Mouse (Mus musculus): ENCODE measurements at regions not wholly inside any gene's neighbourhood (a gene's known extent, or its start where the extent isn't known, plus 50 kb on each side); places are given as distances from the start of the nearest gene placed in this dataset.
A peak's percentile ranks its signal among the peaks of the same experiment; 100 is the strongest.

DNA sequence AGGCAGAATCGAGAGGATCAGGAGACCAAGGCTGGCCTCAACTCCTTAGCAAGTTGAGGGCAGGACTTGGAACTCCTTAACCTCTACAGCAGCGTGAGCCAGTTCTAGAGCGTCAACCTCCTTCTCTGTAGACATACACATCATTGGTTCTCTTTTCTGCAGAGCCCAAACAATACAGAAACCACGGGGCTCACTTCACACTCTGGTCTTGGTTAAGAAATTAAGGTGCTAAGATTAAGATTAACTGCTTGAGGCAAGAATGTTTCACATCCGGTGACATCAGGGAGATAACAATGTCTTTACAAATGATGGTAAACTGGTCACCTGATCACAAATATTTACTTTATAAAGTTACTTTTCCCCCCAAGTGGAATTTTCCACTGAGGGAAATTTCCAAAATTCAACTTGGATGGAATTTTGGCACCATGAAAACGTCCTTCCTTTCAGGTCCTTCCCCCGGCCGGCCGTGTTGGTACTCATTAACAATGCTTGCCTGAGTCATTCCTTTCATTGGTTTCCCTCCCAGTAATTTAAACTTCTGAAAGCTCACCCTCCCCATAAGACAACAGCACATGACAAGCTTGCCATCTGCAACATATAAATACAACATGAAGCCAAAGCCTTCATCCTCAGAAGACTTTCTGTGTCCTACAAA is 77.3 kb upstream of the Kdm7a start:
- Histone ChIP-seq H3K36me3 (replicated peaks) (no peaks in the 10 kb centered on the region), H3K9me3 (replicated peaks) (no peaks in the 10 kb centered on the region), H3K4me2 (no peak overlapping the region), H3K27me3 (no peaks in the 10 kb centered on the region), H3K27ac (replicated peaks) (no peak overlapping the region), H3K4me3 (replicated peaks) (no peak overlapping the region), H3K4me1 (replicated peaks) (peaks cover 11% of the 10 kb centered on the region), H3K9ac (no peak overlapping the region)
- ATAC-seq (ENCODE audit: insufficient read depth), result no peak
- 57% methylated on average over 9 of the region's 9 CpGs for WGBS (ENCODE audit: insufficient replicate concordance)

DNA sequence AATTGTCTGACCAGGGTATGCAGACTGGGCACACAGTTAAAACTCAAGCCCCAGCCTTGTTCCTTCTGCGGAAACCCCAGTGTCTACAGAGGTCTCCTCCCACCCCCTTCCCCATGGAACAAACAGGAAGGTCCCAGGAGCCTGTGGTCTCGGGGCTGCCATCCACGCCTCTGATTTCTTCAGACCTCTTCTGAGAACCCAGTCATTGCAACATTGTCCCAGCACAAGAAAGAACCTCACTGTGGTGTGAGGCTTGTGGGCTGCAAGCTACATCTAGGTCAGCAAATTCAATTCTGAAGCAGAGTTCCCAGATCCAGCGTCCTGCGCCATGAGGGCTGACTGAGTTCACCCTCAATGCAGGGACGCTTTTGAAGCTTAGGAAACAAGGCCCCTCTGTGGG is 71.7 kb upstream of the Kdm7a start:
- Histone ChIP-seq H3K27ac (replicated peaks) (no peak overlapping the region), H3K9ac (no peak overlapping the region), H3K4me2 (no peak overlapping the region), H3K4me3 (replicated peaks) (no peak overlapping the region), H3K4me1 (replicated peaks) (no peaks in the 10 kb centered on the region), H3K27me3 (no peaks in the 10 kb centered on the region), H3K36me3 (replicated peaks) (no peaks in the 10 kb centered on the region), H3K9me3 (replicated peaks) (no peaks in the 10 kb centered on the region)
- ATAC-seq (ENCODE audit: insufficient read depth), result 0 out of 2 replicates have a peak, but pooled peaks have one; percentile 5
- 46% methylated on average over 6 of the region's 6 CpGs for WGBS (ENCODE audit: insufficient replicate concordance)

- Histone ChIP-seq H3K4me1 (replicated peaks) (no peaks in the 10 kb centered on the region), H3K9ac (no peak overlapping the region), H3K27me3 (no peaks in the 10 kb centered on the region), H3K27ac (replicated peaks) (no peak overlapping the region), H3K9me3 (replicated peaks) (no peaks in the 10 kb centered on the region), H3K4me3 (replicated peaks) (no peak overlapping the region), H3K4me2 (no peak overlapping the region), H3K36me3 (replicated peaks) (no peaks in the 10 kb centered on the region)
- 68% methylated on average over 12 of the region's 12 CpGs for WGBS (ENCODE audit: insufficient replicate concordance)
- no peak for ATAC-seq (ENCODE audit: insufficient read depth)
Measured at GRCm38 (mm10) chr6:39274774-39275502, 68.3 kb upstream of the Kdm7a start.

- H3K9me3 ChIP-seq (replicated peaks), result no peaks in the 10 kb centered on the region
- H3K4me1 ChIP-seq (replicated peaks), result no peaks in the 10 kb centered on the region
- 77% methylated on average over 1 of the region's 1 CpGs for WGBS (ENCODE audit: insufficient replicate concordance)
- no peak overlapping the region for H3K4me3 ChIP-seq (replicated peaks)
- ATAC-seq (ENCODE audit: insufficient read depth), result no peak
- H3K27ac ChIP-seq (replicated peaks), result no peak overlapping the region
- no peak overlapping the region for H3K4me2 ChIP-seq
- no peak overlapping the region for H3K9ac ChIP-seq
- H3K36me3 ChIP-seq (replicated peaks), result no peaks in the 10 kb centered on the region
- H3K27me3 ChIP-seq, result no peaks in the 10 kb centered on the region; the same call in 1 of the 2 replicates
Measured at GRCm38 (mm10) chr6:39273427-39273826, 66.8 kb upstream of the Kdm7a start.

- ATAC-seq (ENCODE audit: insufficient read depth), result no peak
- Histone ChIP-seq H3K4me1 (replicated peaks) (no peaks in the 10 kb centered on the region), H3K27ac (replicated peaks) (no peak overlapping the region), H3K9ac (no peak overlapping the region), H3K4me2 (no peak overlapping the region), H3K36me3 (replicated peaks) (no peaks in the 10 kb centered on the region), H3K9me3 (replicated peaks) (no peaks in the 10 kb centered on the region), H3K27me3 (no peaks in the 10 kb centered on the region; the same call in 1 of the 2 replicates), H3K4me3 (replicated peaks) (no peak overlapping the region)
- WGBS (ENCODE audit: insufficient replicate concordance), result 44% methylated on average over 1 of the region's 1 CpGs
Measured at GRCm38 (mm10) chr6:39270457-39270856, 63.9 kb upstream of the Kdm7a start.

DNA sequence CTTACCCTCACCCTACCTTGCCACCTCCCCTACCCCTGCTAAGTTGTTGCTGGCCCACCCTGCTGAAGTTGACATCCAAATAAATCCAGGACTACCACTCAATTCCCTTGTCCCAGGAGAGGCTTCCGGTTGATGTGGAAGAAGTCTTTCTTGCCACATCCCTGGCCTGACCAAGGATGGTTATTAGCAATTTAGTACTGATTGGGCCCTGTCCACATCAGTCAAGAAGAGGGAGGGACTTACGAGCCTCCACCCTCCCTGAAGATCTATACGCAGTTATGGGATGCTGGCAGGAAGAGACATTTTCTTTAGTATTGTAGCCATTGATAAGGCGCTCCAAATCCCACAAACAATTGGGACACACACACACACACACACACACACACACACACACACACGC is 63.1 kb upstream of the Kdm7a start:
- no peak overlapping the region for H3K4me2 ChIP-seq
- no peaks in the 10 kb centered on the region for H3K36me3 ChIP-seq (replicated peaks)
- H3K9ac ChIP-seq, result no peak overlapping the region
- WGBS (ENCODE audit: insufficient replicate concordance), result 45% methylated on average over 5 of the region's 5 CpGs
- no peaks in the 10 kb centered on the region for H3K9me3 ChIP-seq (replicated peaks)
- peaks cover under 1% of the 10 kb centered on the region; the same call in 1 of the 2 replicates for H3K4me1 ChIP-seq (replicated peaks)
- H3K27ac ChIP-seq (replicated peaks), result no peak overlapping the region
- H3K4me3 ChIP-seq (replicated peaks), result no peak overlapping the region
- no peak for ATAC-seq (ENCODE audit: insufficient read depth)
- H3K27me3 ChIP-seq, result no peaks in the 10 kb centered on the region; the same call in 1 of the 2 replicates

DNA sequence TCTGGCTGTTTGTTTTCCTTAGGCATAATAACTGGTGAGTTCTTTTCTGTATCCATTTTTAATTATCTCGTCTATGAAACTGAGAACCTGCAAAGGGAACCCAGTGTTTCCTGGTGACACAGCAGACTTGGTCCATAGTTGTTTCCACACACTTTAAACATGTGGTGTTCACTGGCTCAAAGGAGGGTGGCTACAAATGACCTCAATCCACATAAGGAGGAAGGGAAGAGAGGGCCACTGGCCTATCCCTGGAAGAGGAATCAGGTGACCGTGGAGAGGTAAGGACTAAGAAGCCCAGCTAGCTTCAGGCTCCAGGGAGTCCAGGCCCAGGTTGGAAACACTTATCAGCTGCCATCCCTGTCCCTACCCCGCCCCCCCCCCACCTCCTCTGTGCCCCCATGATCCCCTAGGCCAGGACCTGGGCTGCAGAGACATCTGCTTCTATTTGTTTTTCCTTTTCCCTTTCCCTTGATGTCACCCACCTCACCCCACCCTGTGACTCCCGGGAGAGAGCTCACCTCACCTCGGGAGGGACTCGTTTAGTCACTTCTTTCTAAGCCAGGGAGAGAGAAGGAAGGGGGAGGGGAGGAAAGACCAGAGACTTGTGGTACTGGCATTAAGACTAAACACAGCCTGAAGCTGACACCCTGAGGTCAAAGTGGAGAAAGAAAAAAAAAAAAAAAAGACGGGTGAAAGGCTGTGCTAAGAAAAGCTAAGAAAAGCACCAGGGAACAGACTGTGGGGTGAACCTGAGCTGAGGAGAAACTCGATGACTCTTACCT is 62.2 kb upstream of the Kdm7a start:
- no peaks in the 10 kb centered on the region for H3K36me3 ChIP-seq (replicated peaks)
- H3K27ac ChIP-seq (replicated peaks), result no peak overlapping the region
- H3K4me1 ChIP-seq (replicated peaks), result peaks cover 9% of the 10 kb centered on the region
- 17% methylated on average over 8 of the region's 8 CpGs for WGBS (ENCODE audit: insufficient replicate concordance)
- no peak for ATAC-seq (ENCODE audit: insufficient read depth)
- no peaks in the 10 kb centered on the region; the same call in 1 of the 2 replicates for H3K27me3 ChIP-seq
- no peak overlapping the region for H3K9ac ChIP-seq
- no peak overlapping the region for H3K4me3 ChIP-seq (replicated peaks)
- H3K4me2 ChIP-seq, result no peak overlapping the region
- H3K9me3 ChIP-seq (replicated peaks), result no peaks in the 10 kb centered on the region

DNA sequence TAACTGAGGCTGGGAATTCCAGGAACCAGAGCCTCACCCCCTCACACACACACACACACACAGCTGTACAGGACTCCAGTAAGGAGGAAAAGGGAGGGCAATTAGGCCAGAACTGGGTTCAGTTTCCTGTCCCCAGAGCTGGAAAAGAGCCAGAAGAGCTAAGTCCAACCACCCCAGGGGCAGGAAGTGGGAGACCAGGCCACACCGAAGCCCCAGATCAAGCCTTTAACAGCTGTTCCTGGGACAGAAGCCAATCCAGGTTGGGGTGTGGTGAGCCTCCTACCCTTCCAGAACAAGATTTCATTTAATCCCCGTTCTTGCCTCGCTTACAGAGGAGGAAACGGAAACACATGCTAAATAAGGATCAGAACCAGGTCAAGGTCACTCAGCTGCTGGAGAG is 58.1 kb upstream of the Kdm7a start:
- Histone ChIP-seq H3K27me3 (no peaks in the 10 kb centered on the region; the same call in 1 of the 2 replicates), H3K4me3 (replicated peaks) (no peak overlapping the region), H3K36me3 (replicated peaks) (no peaks in the 10 kb centered on the region), H3K9me3 (replicated peaks) (no peaks in the 10 kb centered on the region), H3K4me1 (replicated peaks) (peaks cover 12% of the 10 kb centered on the region), H3K27ac (replicated peaks) (0 out of 2 replicates have a peak overlapping the region, but pooled peaks have one; percentile 2), H3K4me2 (no peak overlapping the region), H3K9ac (no peak overlapping the region)
- peak; percentile 68; the same call in 1 of the 2 replicates for ATAC-seq (ENCODE audit: insufficient read depth)
- 35% methylated on average over 4 of the region's 4 CpGs for WGBS (ENCODE audit: insufficient replicate concordance)

GRCm38 (mm10) chr6:39263615-39264014 is 57.0 kb upstream of the Kdm7a start:
- H3K4me3 ChIP-seq (replicated peaks), result no peak overlapping the region
- peaks cover 12% of the 10 kb centered on the region for H3K4me1 ChIP-seq (replicated peaks)
- ATAC-seq (ENCODE audit: insufficient read depth), result no peak
- 66% methylated on average over 8 of the region's 8 CpGs for WGBS (ENCODE audit: insufficient replicate concordance)
- no peak overlapping the region for H3K27ac ChIP-seq (replicated peaks)
- H3K9ac ChIP-seq, result no peak overlapping the region
- H3K36me3 ChIP-seq (replicated peaks), result no peaks in the 10 kb centered on the region
- no peaks in the 10 kb centered on the region for H3K9me3 ChIP-seq (replicated peaks)
- H3K27me3 ChIP-seq, result peaks cover 8% of the 10 kb centered on the region
- no peak overlapping the region for H3K4me2 ChIP-seq

DNA sequence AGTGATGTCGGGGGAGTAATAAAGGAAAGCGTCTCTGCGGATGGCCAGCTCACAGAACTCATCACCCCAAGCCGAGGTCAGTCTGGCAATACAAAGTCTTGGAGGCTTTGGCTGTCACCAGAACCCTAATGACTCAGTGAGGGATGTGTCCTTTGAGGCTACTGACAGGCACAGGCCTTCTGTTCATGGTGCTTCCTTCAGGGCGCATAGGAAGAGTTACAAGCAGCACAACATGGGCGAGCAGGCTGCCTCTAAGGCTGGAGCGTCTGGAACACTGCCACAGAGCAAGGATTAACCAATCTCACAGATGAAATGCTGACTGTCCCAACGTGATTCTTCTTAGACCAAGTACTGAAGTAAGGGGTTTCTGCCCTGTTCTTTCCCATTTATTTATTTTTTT is 55.4 kb upstream of the Kdm7a start:
- Histone ChIP-seq H3K27me3 (peaks cover 25% of the 10 kb centered on the region), H3K4me1 (replicated peaks) (peaks cover 15% of the 10 kb centered on the region), H3K27ac (replicated peaks) (no peak overlapping the region), H3K4me2 (no peak overlapping the region), H3K9ac (no peak overlapping the region), H3K36me3 (replicated peaks) (no peaks in the 10 kb centered on the region), H3K4me3 (replicated peaks) (no peak overlapping the region), H3K9me3 (replicated peaks) (no peaks in the 10 kb centered on the region)
- ATAC-seq (ENCODE audit: insufficient read depth), result no peak
- 58% methylated on average over 8 of the region's 8 CpGs for WGBS (ENCODE audit: insufficient replicate concordance)

DNA sequence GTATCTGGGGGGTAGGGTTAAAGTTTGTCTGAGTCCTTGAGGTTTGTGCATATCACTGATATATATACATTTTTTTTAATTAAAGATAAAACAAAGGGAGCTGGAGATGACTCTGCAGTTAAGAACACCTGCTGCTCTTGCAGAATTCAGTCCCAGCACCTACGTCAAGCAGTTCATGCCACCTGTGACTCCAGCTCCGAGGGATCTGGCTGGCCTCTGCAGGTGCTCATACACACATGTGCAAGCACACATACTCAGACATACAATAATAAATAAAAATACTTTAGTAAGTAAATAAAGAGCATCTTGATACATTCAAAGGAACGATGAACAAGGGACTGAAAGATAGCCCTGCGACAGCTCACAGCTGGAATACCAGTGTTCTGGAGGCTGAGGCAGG is 53.9 kb upstream of the Kdm7a start:
- H3K27me3 ChIP-seq, result peaks cover 40% of the 10 kb centered on the region
- no peak overlapping the region for H3K4me3 ChIP-seq (replicated peaks)
- no peak overlapping the region for H3K4me2 ChIP-seq
- WGBS (ENCODE audit: insufficient replicate concordance), result 75% methylated on average over 4 of the region's 4 CpGs
- ATAC-seq (ENCODE audit: insufficient read depth), result no peak
- no peak overlapping the region for H3K27ac ChIP-seq (replicated peaks)
- no peaks in the 10 kb centered on the region for H3K36me3 ChIP-seq (replicated peaks)
- H3K9me3 ChIP-seq (replicated peaks), result no peaks in the 10 kb centered on the region
- no peak overlapping the region for H3K9ac ChIP-seq
- peaks cover 21% of the 10 kb centered on the region for H3K4me1 ChIP-seq (replicated peaks)

Data from liver, embryonic 15.5 days (tissue).